Comparison of ENCODE assay signal across 8 mouse cellular contexts in genomic region chr11:120045839-120046552, GRCm38 (mm10). TPM values are rescaled to one million over a fixed set of nuclear protein-coding genes. Genes with fewer than 3 reads are reported as not detected.
DNase-seq lines count a peak whose midpoint lies in the region; ATAC-seq and TF ChIP-seq lines count a peak whose summit lies in the region.

No protein-coding gene starts in this region.

- peak overlapping the region; percentile 63 for H3K4me3 ChIP-seq in lung, adult 2 months (replicated peaks; ENCODE audit: extremely low read depth, low read depth, low read length)
- peak overlapping the region; percentile 62 for H3K4me3 ChIP-seq in heart, embryonic 13.5 days
- H3K4me3 ChIP-seq in limb, embryonic 15.5 days, result peak overlapping the region; percentile 62

- no peak for TF ChIP-seq POLR2A in lung, adult 2 months (IDR thresholded peaks at IDR 0.05; ENCODE audit: borderline replicate concordance, extremely low read depth, low read depth, low read length)

- no peak for DNase-seq in lung, adult 2 months
- DNase-seq in lung, postnatal 14 days, result no peak
- DNase-seq in cerebellum, postnatal 36 days, result peak; percentile 64 to 67
- no peak for DNase-seq in embryo, embryonic 11 days
- no peak for DNase-seq in spleen, postnatal 10 days (ENCODE audit: low spot score in 2 of 2)
- DNase-seq in spleen, postnatal 14 days (ENCODE audit: low spot score in 2 of 2), result no peak

- 59% methylated on average over 11 of the region's 11 CpGs for whole genome bisulfite sequencing in lung, adult 2 months
- WGBS in heart, embryonic 13.5 days, result 58% methylated on average over 11 of the region's 11 CpGs
- 39% methylated on average over 11 of the region's 11 CpGs for WGBS in limb, embryonic 15.5 days

- peaks cover 48% of the 10 kb centered on the region for H3K27me3 ChIP-seq in heart, embryonic 13.5 days (replicated peaks)
- H3K27me3 ChIP-seq in limb, embryonic 15.5 days, result peaks cover 33% of the 10 kb centered on the region

- no peak for ATAC-seq in heart, embryonic 13.5 days (ENCODE audit: extremely low read depth, insufficient number of reproducible peaks, low FRiP score, low TSS enrichment)
- no peak for ATAC-seq in limb, embryonic 15.5 days (ENCODE audit: insufficient number of reproducible peaks, low FRiP score, low TSS enrichment, low read depth)

- H3K4me2 ChIP-seq in heart, embryonic 13.5 days, result peak overlapping the region; percentile 95
- peak overlapping the region; percentile 96 for H3K4me2 ChIP-seq in limb, embryonic 15.5 days

- H3K36me3 ChIP-seq in heart, embryonic 13.5 days, result no peaks in the 10 kb centered on the region
- H3K36me3 ChIP-seq in limb, embryonic 15.5 days, result no peaks in the 10 kb centered on the region

- H3K9ac ChIP-seq in heart, embryonic 13.5 days, result peak overlapping the region; percentile 80; the same call in 1 of the 2 replicates
- peak overlapping the region; percentile 58; the same call in 1 of the 2 replicates for H3K9ac ChIP-seq in limb, embryonic 15.5 days

- TF ChIP-seq CTCF in lung, adult 2 months (IDR thresholded peaks at IDR 0.05; ENCODE audit: insufficient read depth, low read length), result no peak

- H3K27ac ChIP-seq in heart, embryonic 13.5 days (replicated peaks), result no peak overlapping the region
- no peak overlapping the region for H3K27ac ChIP-seq in limb, embryonic 15.5 days

- H3K4me1 ChIP-seq in lung, adult 2 months (ENCODE audit: control insufficient read depth, insufficient read depth, low read length), result peaks cover 15% of the 10 kb centered on the region
- peaks cover 39% of the 10 kb centered on the region for H3K4me1 ChIP-seq in heart, embryonic 13.5 days
- peaks cover 40% of the 10 kb centered on the region for H3K4me1 ChIP-seq in limb, embryonic 15.5 days

- H3K9me3 ChIP-seq in heart, embryonic 13.5 days, result no peaks in the 10 kb centered on the region
- H3K9me3 ChIP-seq in limb, embryonic 15.5 days, result no peaks in the 10 kb centered on the region

RNA-seq across cellular contexts. Expression of gene Aatk, which starts 1.0 kb away (rescaled TPM):
- 28.9 and 38.7 TPM in 2 replicates for polyA plus RNA-seq in lung, adult 2 months (2012; rRNA removed)
- 0.33 and 0.55 TPM in 2 replicates for polyA plus RNA-seq in heart, embryonic 13.5 days (2015; fragmentation: Nextera tagmentation; extraction: Ambion mirVana)
- 6.1 and 7.1 TPM in 2 replicates for polyA plus RNA-seq in limb, embryonic 15.5 days (2015; fragmentation: Nextera tagmentation; extraction: Ambion mirVana)

RNA-seq across cellular contexts. Expression of gene Cep131, which starts 40.6 kb away (rescaled TPM):
- 8.5 and 9.2 TPM in 2 replicates for polyA plus RNA-seq in lung, adult 2 months (2012; rRNA removed)
- 13.4 and 13.8 TPM in 2 replicates for polyA plus RNA-seq in heart, embryonic 13.5 days (2015; fragmentation: Nextera tagmentation; extraction: Ambion mirVana)
- polyA plus RNA-seq in limb, embryonic 15.5 days (2015; fragmentation: Nextera tagmentation; extraction: Ambion mirVana), result 20.9 and 21.3 TPM in 2 replicates

RNA-seq across cellular contexts. Expression of gene Tepsin, which starts 52.5 kb away (rescaled TPM):
- polyA plus RNA-seq in lung, adult 2 months (2012; rRNA removed), result 29.7 and 32.3 TPM in 2 replicates
- polyA plus RNA-seq in heart, embryonic 13.5 days (2015; fragmentation: Nextera tagmentation; extraction: Ambion mirVana), result 13.0 and 13.5 TPM in 2 replicates
- polyA plus RNA-seq in limb, embryonic 15.5 days (2015; fragmentation: Nextera tagmentation; extraction: Ambion mirVana), result 17.8 TPM in 2 replicates

RNA-seq across cellular contexts. Expression of gene Ndufaf8, which starts 52.7 kb away (rescaled TPM):
- 41.3 and 54.8 TPM in 2 replicates for polyA plus RNA-seq in lung, adult 2 months (2012; rRNA removed)
- polyA plus RNA-seq in heart, embryonic 13.5 days (2015; fragmentation: Nextera tagmentation; extraction: Ambion mirVana), result 81.1 and 95.7 TPM in 2 replicates
- 67.0 and 76.6 TPM in 2 replicates for polyA plus RNA-seq in limb, embryonic 15.5 days (2015; fragmentation: Nextera tagmentation; extraction: Ambion mirVana)

Comparison
In these comparisons a context has a peak if more than half of its experiments do, and no peak if none do; other contexts are left out.
1. DNase-seq: peak in cerebellum, postnatal 36 days (2 of 2); none in lung, adult 2 months (single experiment), lung, postnatal 14 days (single experiment), embryo, embryonic 11 days (single experiment), spleen, postnatal 10 days (0 of 2) and spleen, postnatal 14 days (0 of 2).
2. Peak in every context shown above with its lines, with median percentiles within 50 percentile points of each other: H3K4me3 ChIP-seq.